Mouse (Mus musculus) midbrain, embryonic 16.5 days (tissue): ENCODE measurements around the gene Fbxw2. TPM values are rescaled to one million over a fixed set of nuclear protein-coding genes. Genes with fewer than 3 reads are reported as not detected.

Source experiments
- polyA plus RNA-seq: library from polyadenylated mRNA; unstranded; fragments of >200 nt; fragmentation: Nextera tagmentation; extraction: Ambion mirVana; gene quantifications from 2 replicates; pipeline ENCODE4 v1.2.1, GENCODE M21; 2015

Fbxw2 gene
- polyA plus RNA-seq, 1 experiment from 2014 or later, result 102 TPM

Other genes starting within 250 kb of the Fbxw2 start
- gene Gapvd1, start 71.1 kb downstream of the Fbxw2 start, polyA plus RNA-seq, result 107 and 113 TPM in 2 replicates
- 420 and 450 TPM in 2 replicates for gene Hspa5, start 54.3 kb downstream of the Fbxw2 start, polyA plus RNA-seq
- 24.5 and 27.4 TPM in 2 replicates for gene Rabepk, start 26.4 kb downstream of the Fbxw2 start, polyA plus RNA-seq
- not detected in 2 replicates for gene Gm34653, start 6.7 kb upstream of the Fbxw2 start, polyA plus RNA-seq
- 0.26 and 0.28 TPM in 2 replicates for gene Cutal, start 48.1 kb upstream of the Fbxw2 start, polyA plus RNA-seq
- 98.8 and 110 TPM in 2 replicates for gene Psmd5, start 48.7 kb upstream of the Fbxw2 start, polyA plus RNA-seq
- gene Phf19, start 87.7 kb upstream of the Fbxw2 start, polyA plus RNA-seq, result 1.4 and 2.0 TPM in 2 replicates
- gene Traf1, start 135.5 kb upstream of the Fbxw2 start, polyA plus RNA-seq, result 2.8 and 4.9 TPM in 2 replicates
- 1.1 TPM in 2 replicates for gene Hc, start 235.1 kb upstream of the Fbxw2 start, polyA plus RNA-seq